Mouse (Mus musculus): ENCODE data around the gene Sntg2. TPM values are rescaled to one million over a fixed set of nuclear protein-coding genes. Genes with fewer than 3 reads are reported as not detected.

The Sntg2 gene
- total and polyA plus RNA-seq, 3 experiments, result not detected

DNA sequence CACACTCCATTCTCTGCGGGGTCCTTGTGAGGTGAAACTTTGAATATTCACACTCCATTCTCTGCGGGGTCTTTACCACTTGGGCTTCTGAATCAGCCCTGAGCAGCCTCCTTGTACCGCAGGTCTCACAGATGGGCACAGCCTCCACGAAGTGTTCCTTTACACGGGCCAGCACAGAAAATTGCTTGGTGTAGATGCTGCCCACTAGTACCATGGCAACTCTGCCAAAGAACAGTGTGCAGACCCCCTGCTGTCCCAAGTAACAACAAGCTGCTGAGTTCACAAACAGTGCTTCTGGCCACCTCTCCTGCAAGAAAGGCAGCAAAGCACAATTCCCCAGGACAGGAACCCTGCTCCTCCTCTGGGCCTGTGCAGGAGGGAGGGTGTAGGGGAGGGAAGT, 109.0 kb downstream of the Sntg2 start:
- Histone ChIP-seq H3K9ac (ENCODE audit: insufficient read depth, low read depth) (no peak overlapping the region), H3K36me3 (replicated peaks in 1 of 2; ENCODE audit: control insufficient read depth in 1 of 2, insufficient read depth in 1 of 2, low read length in 1 of 2) (no peaks in the 10 kb centered on the region), H3K4me2 (ENCODE audit: insufficient read depth, low read depth, poor library complexity, severe bottlenecking) (no peak overlapping the region), H3K4me1 (ENCODE audit: control insufficient read depth in 1 of 2, insufficient read depth in 2 of 2) (peaks cover 0 to 30% of the 10 kb centered on the region in 2 experiments; a peak in 2 of 4 replicates), H3K27me3 (replicated peaks) (no peaks in the 10 kb centered on the region), H3K9me3 (replicated peaks; ENCODE audit: low read length) (no peaks in the 10 kb centered on the region), H3K79me2 (replicated peaks; ENCODE audit: control insufficient read depth, extremely low read depth, insufficient read depth, poor library complexity, severe bottlenecking) (no peaks in the 10 kb centered on the region), H3K27ac (ENCODE audit: insufficient read depth, low read depth) (no peak overlapping the region), H3K4me3 (replicated peaks in 1 of 3; ENCODE audit: low read depth in 2 of 3, low read length in 2 of 3, poor library complexity in 1 of 3) (no peak overlapping the region)
- TF ChIP-seq ZMIZ1 (IDR thresholded peaks at IDR 0.05; ENCODE audit: low read depth, low read length) (no peak), HCFC1 (IDR thresholded peaks at IDR 0.05; ENCODE audit: low read depth, low read length) (no peak), ZC3H11A (IDR thresholded peaks at IDR 0.05; ENCODE audit: low read depth, low read length) (no peak), UBTF (IDR thresholded peaks at IDR 0.05; ENCODE audit: low read depth, low read length) (no peak)
- dilution Hi-C loops (cut with MboI; ENCODE audit: extremely low pct_ligation_motif_present, extremely low pct_unique_long_range_greater_than_20kb, low sequenced_read_pairs), result no loop called here
- no peak for DNase-seq (ENCODE audit: extremely low read depth)
- in situ Hi-C loops (cut with MboI; ENCODE audit: low pct_ligation_motif_present, low pct_unique_long_range_greater_than_20kb, low sequenced_read_pairs), result no loop called here

DNA sequence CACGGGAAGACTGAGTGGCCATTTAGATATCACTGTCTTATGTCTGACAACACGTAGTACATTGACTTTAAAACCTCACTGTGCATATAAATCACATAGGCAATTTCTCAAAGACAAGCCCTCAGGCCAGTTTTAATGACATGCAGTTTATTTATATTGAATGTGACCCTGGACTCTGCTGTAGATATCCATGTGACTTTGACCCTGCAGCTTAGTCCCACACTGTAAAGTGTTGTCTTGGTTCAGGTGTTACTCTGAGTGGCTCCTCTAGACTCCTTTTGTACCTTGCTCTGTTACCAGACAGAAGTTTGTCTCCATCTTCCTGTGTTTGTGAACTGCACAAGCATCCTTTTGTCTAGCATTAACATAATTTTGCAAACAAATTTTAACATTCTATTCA, 112.0 kb downstream of the Sntg2 start:
- Histone ChIP-seq H3K79me2 (replicated peaks; ENCODE audit: control insufficient read depth, extremely low read depth, insufficient read depth, poor library complexity, severe bottlenecking) (no peaks in the 10 kb centered on the region), H3K36me3 (replicated peaks in 1 of 2; ENCODE audit: control insufficient read depth in 1 of 2, insufficient read depth in 1 of 2, low read length in 1 of 2) (no peaks in the 10 kb centered on the region), H3K27me3 (replicated peaks) (no peaks in the 10 kb centered on the region), H3K4me1 (ENCODE audit: control insufficient read depth in 1 of 2, insufficient read depth in 2 of 2) (peaks cover 0 to 31% of the 10 kb centered on the region in 2 experiments; a peak in 2 of 4 replicates), H3K9ac (ENCODE audit: insufficient read depth, low read depth) (no peak overlapping the region), H3K4me2 (ENCODE audit: insufficient read depth, low read depth, poor library complexity, severe bottlenecking) (no peak overlapping the region), H3K4me3 (replicated peaks in 1 of 3; ENCODE audit: low read depth in 2 of 3, low read length in 2 of 3, poor library complexity in 1 of 3) (no peak overlapping the region), H3K9me3 (replicated peaks; ENCODE audit: low read length) (no peaks in the 10 kb centered on the region), H3K27ac (ENCODE audit: insufficient read depth, low read depth) (no peak overlapping the region)
- DNase-seq (ENCODE audit: extremely low read depth), result no peak
- in situ Hi-C loops (cut with MboI; ENCODE audit: low pct_ligation_motif_present, low pct_unique_long_range_greater_than_20kb, low sequenced_read_pairs) (no loop called here), dilution Hi-C loops (cut with MboI; ENCODE audit: extremely low pct_ligation_motif_present, extremely low pct_unique_long_range_greater_than_20kb, low sequenced_read_pairs) (no loop called here)
- TF ChIP-seq SMC3 (IDR thresholded peaks at IDR 0.05; ENCODE audit: low read depth, low read length) (no peak), TCF12 (IDR thresholded peaks at IDR 0.05; ENCODE audit: low read depth, low read length) (no peak), EP300 (IDR thresholded peaks at IDR 0.05; ENCODE audit: low read length) (no peak), RCOR1 (conservative IDR thresholded peaks at IDR 0.05; ENCODE audit: low read depth, low read length) (no peak), CTCF (conservative IDR thresholded peaks at IDR 0.05 in 1 of 2, IDR thresholded peaks at IDR 0.05 in 1 of 2; ENCODE audit: low read depth in 2 of 2, low read length in 2 of 2) (no peak), ETS1 (conservative IDR thresholded peaks at IDR 0.05; ENCODE audit: low read depth, low read length) (no peak), IRF4 (IDR thresholded peaks at IDR 0.05; ENCODE audit: low read depth, low read length) (no peak), MAZ (IDR thresholded peaks at IDR 0.05; ENCODE audit: low read depth, low read length) (no peak)

DNA sequence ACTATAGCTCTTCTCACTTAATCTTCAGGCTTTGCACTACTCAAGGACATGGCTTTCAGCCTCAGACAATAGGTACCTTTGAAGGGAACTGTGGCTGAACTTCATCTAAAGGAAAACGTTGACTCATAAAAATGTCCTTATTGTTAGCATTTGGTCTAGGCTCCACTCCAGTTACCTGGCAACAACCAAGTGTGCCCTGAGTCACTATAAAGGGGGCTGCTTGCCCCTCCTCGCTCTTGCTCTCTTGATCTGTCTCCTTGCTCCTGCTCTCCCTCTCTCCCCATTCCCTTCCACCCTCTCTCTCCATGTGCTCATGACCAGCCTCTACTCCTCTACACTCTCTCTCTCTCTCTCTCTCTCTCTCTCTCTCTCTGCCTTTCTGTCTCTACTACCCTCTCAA, 114.5 kb downstream of the Sntg2 start:
- dilution Hi-C loops (cut with MboI; ENCODE audit: extremely low pct_ligation_motif_present, extremely low pct_unique_long_range_greater_than_20kb, low sequenced_read_pairs) (no loop called here), in situ Hi-C loops (cut with MboI; ENCODE audit: low pct_ligation_motif_present, low pct_unique_long_range_greater_than_20kb, low sequenced_read_pairs) (no loop called here)
- Histone ChIP-seq H3K27me3 (replicated peaks) (no peaks in the 10 kb centered on the region), H3K9ac (ENCODE audit: insufficient read depth, low read depth) (no peak overlapping the region), H3K36me3 (replicated peaks in 1 of 2; ENCODE audit: control insufficient read depth in 1 of 2, insufficient read depth in 1 of 2, low read length in 1 of 2) (no peaks in the 10 kb centered on the region), H3K4me2 (ENCODE audit: insufficient read depth, low read depth, poor library complexity, severe bottlenecking) (no peak overlapping the region), H3K4me1 (ENCODE audit: control insufficient read depth in 1 of 2, insufficient read depth in 2 of 2) (peaks cover 0 to 27% of the 10 kb centered on the region in 2 experiments; a peak in 2 of 4 replicates), H3K4me3 (replicated peaks in 1 of 3; ENCODE audit: low read depth in 2 of 3, low read length in 2 of 3, poor library complexity in 1 of 3) (no peak overlapping the region), H3K9me3 (replicated peaks; ENCODE audit: low read length) (no peaks in the 10 kb centered on the region), H3K79me2 (replicated peaks; ENCODE audit: control insufficient read depth, extremely low read depth, insufficient read depth, poor library complexity, severe bottlenecking) (no peaks in the 10 kb centered on the region), H3K27ac (ENCODE audit: insufficient read depth, low read depth) (no peak overlapping the region)
- DNase-seq (ENCODE audit: extremely low read depth), result no peak
- TF ChIP-seq POLR2A (IDR thresholded peaks at IDR 0.05; ENCODE audit: low read depth, low read length), result no peak
- TF ChIP-seq MEF2A (IDR thresholded peaks at IDR 0.05; ENCODE audit: borderline replicate concordance, low read depth, low read length), result no peak
- TF ChIP-seq E2F4 (IDR thresholded peaks at IDR 0.05; ENCODE audit: insufficient replicate concordance, low read depth, low read length), result no peak
- TF ChIP-seq ZC3H11A (IDR thresholded peaks at IDR 0.05; ENCODE audit: low read depth, low read length), result no peak

Measured in CH12.LX (cell line).